Mouse (Mus musculus) lung, embryonic 16.5 days (tissue): Measurements from ENCODE around the gene Gp9. TPM values are rescaled to one million over a fixed set of nuclear protein-coding genes. Genes with fewer than 3 reads are reported as not detected.

Experiments used
- polyA plus RNA-seq: library from polyadenylated mRNA; unstranded; fragments of >200 nt; fragmentation: Nextera tagmentation; extraction: Ambion mirVana; gene quantifications from 2 replicates; pipeline ENCODE4 v1.2.1, GENCODE M21; 2015

Gp9 gene
- polyA plus RNA-seq, 1 experiment from 2014 or later: 3.4 TPM

Other genes with a start within 250 kb of the Gp9 start
- gene Arhgap25, start 244.8 kb upstream of the Gp9 start, polyA plus RNA-seq: 8.9 and 9.4 TPM in 2 replicates
- gene Prokr1, start 187.3 kb upstream of the Gp9 start, polyA plus RNA-seq: 2.2 and 2.6 TPM in 2 replicates
- gene Aplf, start 105.9 kb upstream of the Gp9 start, polyA plus RNA-seq: 13.5 and 14.3 TPM in 2 replicates
- gene Efcc1, start 47.2 kb upstream of the Gp9 start, polyA plus RNA-seq: 4.5 and 5.3 TPM in 2 replicates
- gene Rab43, start 34.1 kb downstream of the Gp9 start, polyA plus RNA-seq: 10.9 and 13.1 TPM in 2 replicates
- 1.5 and 3.5 TPM in 2 replicates for gene Gm45140, start 57.7 kb downstream of the Gp9 start, polyA plus RNA-seq
- gene Isy1, start 60.7 kb downstream of the Gp9 start, polyA plus RNA-seq: 33.8 and 47.6 TPM in 2 replicates
- 966 and 994 TPM in 2 replicates for gene Cnbp, start 73.0 kb downstream of the Gp9 start, polyA plus RNA-seq
- gene Copg1, start 109.7 kb downstream of the Gp9 start, polyA plus RNA-seq: 166 TPM in 2 replicates
- 50.1 and 54.7 TPM in 2 replicates for gene Hmces, start 135.9 kb downstream of the Gp9 start, polyA plus RNA-seq
- 7.0 and 11.5 TPM in 2 replicates for gene H1fx, start 203.6 kb downstream of the Gp9 start, polyA plus RNA-seq